ENCODE assay signal across 8 mouse cellular contexts in genomic region chrX:142813146-142813545, GRCm38 (mm10).
DNase-seq lines count a peak whose midpoint lies in the region; ATAC-seq and TF ChIP-seq lines count a peak whose summit lies in the region.

No protein-coding gene starts in this region.

- WGBS in forebrain, embryonic 13.5 days, result 18% methylated on average over 6 of the region's 6 CpGs

- no peaks in the 10 kb centered on the region for H3K36me3 ChIP-seq in forebrain, embryonic 13.5 days (ENCODE audit: poor library complexity, severe bottlenecking)

- no peak overlapping the region for H3K27ac ChIP-seq in gastrocnemius, adult 2 months
- no peak overlapping the region for H3K27ac ChIP-seq in forebrain, embryonic 13.5 days

- H3K4me3 ChIP-seq in gastrocnemius, adult 2 months, result no peak overlapping the region
- no peak overlapping the region for H3K4me3 ChIP-seq in forebrain, embryonic 13.5 days

- peak; percentile 51 for DNase-seq in gastrocnemius, adult 2 months
- DNase-seq in gastrocnemius, postnatal 25 days, result no peak
- peak; percentile 70 for DNase-seq in thymus, postnatal 4 days
- DNase-seq in thymus, postnatal 25 days, result no peak
- peak; percentile 56 for DNase-seq in left cerebral cortex, postnatal 4 days
- DNase-seq in retina, postnatal 1 day, result peak; percentile 72
- no peak for DNase-seq in gastrocnemius, postnatal 14 days

- intact Hi-C loops in gastrocnemius, adult 2 months (cut with DNase I), result no loop called here
- intact Hi-C loops in left cerebral cortex, postnatal 4 days (cut with DNase I), result no loop called here
- intact Hi-C loops in gastrocnemius, postnatal 14 days (cut with DNase I; ENCODE audit: low total_unique reads), result loop anchor here (10.0 kb wide), 1 partner anchor 632 kb away; no protein-coding TSS in a partner anchor

- H3K4me1 ChIP-seq in forebrain, embryonic 13.5 days, result no peaks in the 10 kb centered on the region

- H3K9me3 ChIP-seq in forebrain, embryonic 13.5 days (replicated peaks), result no peaks in the 10 kb centered on the region

- H3K27me3 ChIP-seq in forebrain, embryonic 13.5 days, result no peaks in the 10 kb centered on the region

- ATAC-seq in forebrain, embryonic 13.5 days, result peak; percentile 52; the same call in 1 of the 2 replicates

- TF ChIP-seq CTCF in gastrocnemius, adult 2 months (IDR thresholded peaks at IDR 0.05), result peak; percentile 64

- H3K4me2 ChIP-seq in forebrain, embryonic 13.5 days, result no peak overlapping the region

- H3K9ac ChIP-seq in forebrain, embryonic 13.5 days, result no peak overlapping the region

Comparison
In these comparisons a context has a peak if more than half of its experiments do, and no peak if none do; other contexts are left out.
1. DNase-seq: peak in gastrocnemius, adult 2 months (single experiment), thymus, postnatal 4 days (single experiment), left cerebral cortex, postnatal 4 days (single experiment) and retina, postnatal 1 day (single experiment); none in gastrocnemius, postnatal 25 days (single experiment), thymus, postnatal 25 days (single experiment) and gastrocnemius, postnatal 14 days (single experiment).